Mouse (Mus musculus) cortical plate, adult 2 months (tissue): ENCODE measurements around the gene Ctdsp1.

Source experiments
- CTCF ChIP-seq: fragments of 200-500 bp; IDR thresholded peaks from 2 replicates; pipeline ENCODE4 v1.5.1; 2011; ENCODE audit warnings: mild to moderate bottlenecking, control low read depth, low read length; ENCODE audit not compliant: insufficient read depth; ENCODE audit errors: extremely low read depth
- POLR2A ChIP-seq: fragments of 200-500 bp; IDR thresholded peaks from 2 replicates; pipeline ENCODE4 v1.6.1; 2011; ENCODE audit warnings: mild to moderate bottlenecking, low read length, control low read depth; ENCODE audit not compliant: insufficient read depth; ENCODE audit errors: extremely low read depth

DNA sequence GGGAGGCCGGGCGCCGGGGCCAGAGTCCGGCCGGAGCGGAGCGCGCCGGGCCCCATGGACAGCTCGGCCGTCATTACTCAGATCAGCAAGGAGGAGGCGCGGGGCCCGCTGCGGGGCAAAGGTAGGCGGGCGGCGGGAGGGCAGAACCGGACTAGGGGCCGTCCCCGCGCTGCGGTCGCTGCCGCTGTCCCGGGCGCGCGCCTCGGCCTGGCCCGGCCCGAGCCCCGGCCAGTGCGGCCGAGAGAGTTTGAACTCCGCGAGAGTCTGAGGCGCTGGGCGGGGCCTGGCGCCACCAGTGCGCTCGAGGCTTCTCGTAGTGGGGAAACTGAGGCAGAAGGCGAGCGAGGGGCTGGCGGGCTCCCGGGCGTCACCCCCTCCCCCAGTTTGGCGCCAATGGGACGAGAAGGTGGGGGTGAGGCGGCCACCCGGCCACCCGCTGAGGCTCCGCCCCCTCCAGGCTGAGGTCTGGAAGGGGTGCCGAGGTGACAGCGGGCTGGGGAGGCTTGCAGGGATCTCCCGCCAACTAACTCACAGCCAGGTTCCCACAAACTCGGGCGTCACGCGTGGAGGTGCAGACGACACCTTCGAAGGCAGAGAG, 634 bp downstream of the Ctdsp1 start:
- TF ChIP-seq POLR2A: no peak
- no peak for TF ChIP-seq CTCF
